Mouse (Mus musculus): Measurements from ENCODE around the gene Trpc5os.

The Trpc5os gene

DNA sequence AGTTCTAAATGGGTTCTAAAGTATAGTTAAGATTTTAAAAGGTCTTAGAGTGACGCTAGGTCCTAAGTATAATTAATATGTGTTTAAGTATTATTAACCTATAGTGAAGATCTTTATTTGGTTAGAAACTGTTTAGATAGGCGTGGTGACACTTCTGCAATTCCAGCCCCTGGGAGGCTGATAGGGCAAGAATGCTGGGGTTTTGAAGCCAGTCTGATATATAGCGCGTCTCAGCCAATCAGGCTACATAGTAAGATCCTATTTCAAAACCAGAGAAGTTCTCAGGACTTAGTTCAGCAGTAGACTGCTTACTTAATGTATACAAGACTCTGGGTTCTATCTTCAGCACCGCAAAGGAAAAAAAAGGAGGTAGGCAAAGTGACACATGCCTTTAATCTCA lies at the start of gene Trpc5os:
Gene Trpc5os (plus strand): TSS at position 301 of the 400 bp plus-strand sequence.
- no peak for DNase-seq (ENCODE audit: low spot score in 2 of 2)

DNA sequence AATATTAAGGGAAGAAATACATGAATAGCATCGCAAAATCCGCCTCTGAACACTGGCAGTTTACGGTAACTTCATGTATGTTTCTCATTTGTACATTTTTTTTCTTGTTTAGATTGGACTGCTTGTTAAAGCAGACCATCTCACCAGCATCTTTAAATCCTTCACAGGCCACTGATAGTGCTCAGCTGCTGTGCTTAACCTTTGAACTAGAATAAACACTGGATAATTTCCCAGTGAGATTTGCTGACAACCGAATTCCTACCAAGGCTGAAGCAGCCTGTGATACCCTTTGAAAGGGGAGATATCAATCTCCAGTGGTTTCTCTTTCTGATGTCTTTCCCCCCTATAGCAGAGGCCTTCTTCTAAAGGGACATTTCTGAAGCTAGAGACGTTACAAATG lies 48.3 kb upstream of the Trpc5os start:
- DNase-seq (ENCODE audit: low spot score in 2 of 2) = no peak

GRCm38 (mm10) chrX:144420259-144420658 lies 36.1 kb upstream of the Trpc5os start:
- DNase-seq (ENCODE audit: low spot score in 2 of 2) = no peak

DNA sequence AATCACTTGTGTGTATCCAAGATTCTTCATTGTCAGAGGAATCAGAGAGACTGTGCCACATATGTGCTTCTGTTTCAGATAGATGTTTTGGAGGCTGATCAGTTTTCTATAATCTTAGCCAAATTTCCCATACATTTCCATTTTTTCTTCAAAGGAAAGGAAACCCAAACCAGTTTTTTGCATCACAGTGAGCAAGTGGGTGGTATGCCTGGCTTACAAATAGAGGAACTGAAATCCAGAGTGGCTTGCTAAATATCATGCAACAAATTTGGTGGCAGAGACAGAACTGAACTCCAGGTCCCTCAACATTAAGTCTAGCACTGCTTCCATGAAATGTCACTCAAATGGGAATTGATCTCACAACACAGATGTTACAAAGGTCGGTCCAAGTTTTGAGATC lies 35.3 kb upstream of the Trpc5os start:
- no peak for DNase-seq (ENCODE audit: low spot score in 2 of 2)

DNA sequence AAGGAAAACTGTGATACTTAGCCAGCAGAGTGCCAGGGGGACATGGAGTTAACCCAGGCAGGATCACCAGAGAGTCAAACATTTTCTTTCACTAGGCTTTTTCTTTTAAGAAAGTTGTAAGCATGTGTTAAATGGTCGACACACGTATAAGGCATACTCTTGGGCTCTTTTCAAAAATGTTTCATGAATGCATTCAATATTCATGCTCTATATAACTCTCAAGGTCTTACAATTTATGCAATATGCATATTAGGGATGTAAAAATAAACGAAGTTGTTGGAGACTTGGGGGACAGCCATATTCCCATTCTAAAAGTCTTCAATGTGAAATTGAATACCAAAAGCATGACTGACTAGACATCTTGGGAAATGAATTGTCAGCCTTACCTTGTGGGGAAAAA lies 32.5 kb upstream of the Trpc5os start:
- no peak for DNase-seq (ENCODE audit: low spot score in 2 of 2)

DNA sequence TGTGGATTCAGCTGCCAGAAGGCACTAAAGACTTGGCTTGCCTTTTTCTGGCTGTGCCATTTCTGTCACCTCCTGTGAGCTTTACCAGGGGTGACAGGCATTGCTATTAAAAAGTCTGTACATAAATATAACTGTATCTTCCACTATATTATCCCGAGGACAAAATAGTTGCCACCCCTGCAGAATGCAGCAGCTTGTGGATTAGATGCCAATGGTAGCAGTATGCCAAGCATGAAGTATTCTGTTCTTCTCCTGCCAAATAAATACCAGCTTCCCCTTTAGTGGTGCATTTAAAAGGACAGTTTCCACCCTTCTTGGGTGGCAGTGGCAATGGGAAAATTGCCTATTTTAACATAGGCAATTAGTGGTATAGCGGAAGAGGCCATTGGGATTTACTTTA lies 8.0 kb downstream of the Trpc5os start:
- DNase-seq (ENCODE audit: low spot score in 2 of 2) = no peak

GRCm38 (mm10) chrX:144491394-144491793 lies 35.0 kb downstream of the Trpc5os start:
- DNase-seq (ENCODE audit: low spot score in 2 of 2) = no peak

GRCm38 (mm10) chrX:144523239-144523638 lies 66.9 kb downstream of the Trpc5os start:
- no peak for DNase-seq (ENCODE audit: low spot score in 2 of 2)

GRCm38 (mm10) chrX:144526042-144526441 lies 69.7 kb downstream of the Trpc5os start:
- no peak for DNase-seq (ENCODE audit: low spot score in 2 of 2)

All from urinary bladder, postnatal 36 days (tissue).